Mouse (Mus musculus): ENCODE data around the gene Hrnr. TPM values are rescaled to one million over a fixed set of nuclear protein-coding genes. Genes with fewer than 3 reads are reported as not detected.

Hrnr gene
- total RNA-seq (2021): not detected

- no peak for DNase-seq
- intact Hi-C loops (cut with DNase I): no loop called here
Measured at GRCm38 (mm10) chr3:93319449-93319848, at the start of gene Hrnr. Hrnr (plus strand) TSS chr3:93319749.

- DNase-seq: no peak
- intact Hi-C loops (cut with DNase I): no loop called here
Measured at GRCm38 (mm10) chr3:93273223-93273622, 46.3 kb upstream of the Hrnr start, which contains the start of gene Flg. Flg (plus strand) TSS chr3:93273523.

GRCm38 (mm10) chr3:93297542-93297941, 22.0 kb upstream of the Hrnr start:
- intact Hi-C loops (cut with DNase I): no loop called here
- no peak for DNase-seq

- intact Hi-C loops (cut with DNase I): no loop called here
Measured at GRCm38 (mm10) chr3:93299832-93300231, 19.7 kb upstream of the Hrnr start.

GRCm38 (mm10) chr3:93301896-93302295, 17.7 kb upstream of the Hrnr start:
- intact Hi-C loops (cut with DNase I): no loop called here
- no peak for DNase-seq

More at GRCm38 (mm10) chr3:93299832-93300231, 19.7 kb upstream of the Hrnr start:
- DNase-seq: no peak

- intact Hi-C loops (cut with DNase I): no loop called here
- no peak for DNase-seq
Measured at GRCm38 (mm10) chr3:93306142-93306541, 13.4 kb upstream of the Hrnr start.

- intact Hi-C loops (cut with DNase I): no loop called here
- DNase-seq: no peak
Measured at GRCm38 (mm10) chr3:93311371-93311770, 8.2 kb upstream of the Hrnr start.

GRCm38 (mm10) chr3:93314388-93314787, 5.2 kb upstream of the Hrnr start:
- no peak for DNase-seq
- intact Hi-C loops (cut with DNase I): no loop called here

GRCm38 (mm10) chr3:93337749-93338148, 18.2 kb downstream of the Hrnr start:
- intact Hi-C loops (cut with DNase I): no loop called here
- no peak for DNase-seq

GRCm38 (mm10) chr3:93340021-93340420, 20.5 kb downstream of the Hrnr start:
- no peak for DNase-seq
- intact Hi-C loops (cut with DNase I): no loop called here

GRCm38 (mm10) chr3:93346896-93347295, 27.3 kb downstream of the Hrnr start:
- no peak for DNase-seq
- intact Hi-C loops (cut with DNase I): no loop called here

- intact Hi-C loops (cut with DNase I): loop anchor here (2.0 to 5.0 kb wide), 2 partner anchors 229 to 247 kb away; no protein-coding TSS in a partner anchor
- DNase-seq: peak; percentile 32 to 63
Measured at GRCm38 (mm10) chr3:93360045-93360444, 40.5 kb downstream of the Hrnr start.

GRCm38 (mm10) chr3:93361933-93362574, 42.5 kb downstream of the Hrnr start:
- DNase-seq: peak; percentile 34 to 46
- intact Hi-C loops (cut with DNase I): loop anchor here (1.0 to 5.0 kb wide), 4 partner anchors 44 to 245 kb away; no protein-coding TSS in a partner anchor

- DNase-seq: no peak
- intact Hi-C loops (cut with DNase I): no loop called here
Measured at GRCm38 (mm10) chr3:93366966-93367575, 47.5 kb downstream of the Hrnr start.

- intact Hi-C loops (cut with DNase I): no loop called here
- DNase-seq: no peak
Measured at GRCm38 (mm10) chr3:93368171-93368570, 48.6 kb downstream of the Hrnr start.

GRCm38 (mm10) chr3:93373416-93373815, 53.9 kb downstream of the Hrnr start:
- DNase-seq: no peak
- intact Hi-C loops (cut with DNase I): no loop called here

GRCm38 (mm10) chr3:93375196-93375595, 55.6 kb downstream of the Hrnr start:
- no peak for DNase-seq
- intact Hi-C loops (cut with DNase I): no loop called here

GRCm38 (mm10) chr3:93375601-93376000, 56.1 kb downstream of the Hrnr start:
- intact Hi-C loops (cut with DNase I): no loop called here
- DNase-seq: no peak

- no peak for DNase-seq
- intact Hi-C loops (cut with DNase I): no loop called here
Measured at GRCm38 (mm10) chr3:93378146-93378545, 58.6 kb downstream of the Hrnr start.

Data from heart, postnatal 10 days (tissue).